Mouse (Mus musculus) stomach, postnatal 0 days (tissue): Measurements from ENCODE around the gene Magi2. TPM values are rescaled to one million over a fixed set of nuclear protein-coding genes. Genes with fewer than 3 reads are reported as not detected.

Experiments
- ATAC-seq: fragments of 200-750 bp; cut with Nextera tagmentation; 2 replicates; pipeline ENCODE4 v1.8.0; 2017; ENCODE audit not compliant: low FRiP score, low TSS enrichment
- DNase-seq: peaks from one replicate; pipeline ENCODE4 v3.0.0-alpha.2; 2016; ENCODE audit warnings: low spot score
- H3K27ac ChIP-seq: fragments of 300-500 bp; sonication (generic); replicated peaks from 2 replicates; pipeline ENCODE4 v1.5.1; 2014; ENCODE audit warnings: mild to moderate bottlenecking, control low read depth
- H3K27me3 ChIP-seq: fragments of 300-500 bp; sonication (generic); 2 replicates; pipeline ENCODE4 v1.6.1; 2014; ENCODE audit warnings: low read length; ENCODE audit not compliant: control insufficient read depth, insufficient read depth
- H3K36me3 ChIP-seq: fragments of 300-500 bp; sonication (generic); 2 replicates; pipeline ENCODE4 v1.6.1; 2014; ENCODE audit warnings: low read length, mixed read lengths; ENCODE audit not compliant: control insufficient read depth, insufficient read depth
- H3K4me1 ChIP-seq: fragments of 300-500 bp; sonication (generic); replicated peaks from 2 replicates; pipeline ENCODE4 v1.6.1; 2014; ENCODE audit warnings: antibody characterized with exemption; ENCODE audit not compliant: control insufficient read depth, insufficient read depth
- H3K4me2 ChIP-seq: fragments of 300-500 bp; sonication (generic); replicated peaks from 2 replicates; pipeline ENCODE4 v1.6.1; 2014; ENCODE audit warnings: low read depth, mild to moderate bottlenecking, control low read depth, moderate library complexity
- H3K4me3 ChIP-seq: fragments of 300-500 bp; sonication (generic); 2 replicates; pipeline ENCODE4 v1.5.1; 2014; ENCODE audit warnings: low read depth, low read length, control low read depth
- H3K9ac ChIP-seq: fragments of 300-500 bp; sonication (generic); 2 replicates; pipeline ENCODE4 v1.6.1; 2014; ENCODE audit warnings: mild to moderate bottlenecking, low read length, control low read depth, mixed read lengths
- H3K9me3 ChIP-seq: fragments of 300-500 bp; sonication (generic); 2 replicates; pipeline ENCODE4 v1.6.1; 2016; ENCODE audit warnings: low read length; ENCODE audit not compliant: control insufficient read depth
- CTCF ChIP-seq: IDR thresholded peaks from 2 replicates; pipeline ENCODE4 v1.5.1; 2016; ENCODE audit warnings: antibody characterized with exemption, low read depth, mild to moderate bottlenecking, moderate library complexity
- EP300 ChIP-seq: optimal IDR thresholded peaks from 2 replicates; pipeline ENCODE3; 2016; ENCODE audit warnings: antibody characterized with exemption
- WGBS: fragments of 180-500 bp; shearing (Covaris S2); extraction: QIAGEN DNeasy Blood & Tissue Kit; methylation state at CpG from one replicate; pipeline ENCODE4 v1.1.7; 2014; 5-methylcytosine and 5-hydroxymethylcytosine counted together
- polyA plus RNA-seq: library from polyadenylated mRNA; unstranded; fragments of >200 nt; fragmentation: Nextera tagmentation; extraction: Ambion mirVana; gene quantifications from 2 replicates; pipeline ENCODE4 v1.2.1, GENCODE M21; 2015

Magi2 gene
- polyA plus RNA-seq, 1 experiment from 2014 or later = 1.9 TPM

DNA sequence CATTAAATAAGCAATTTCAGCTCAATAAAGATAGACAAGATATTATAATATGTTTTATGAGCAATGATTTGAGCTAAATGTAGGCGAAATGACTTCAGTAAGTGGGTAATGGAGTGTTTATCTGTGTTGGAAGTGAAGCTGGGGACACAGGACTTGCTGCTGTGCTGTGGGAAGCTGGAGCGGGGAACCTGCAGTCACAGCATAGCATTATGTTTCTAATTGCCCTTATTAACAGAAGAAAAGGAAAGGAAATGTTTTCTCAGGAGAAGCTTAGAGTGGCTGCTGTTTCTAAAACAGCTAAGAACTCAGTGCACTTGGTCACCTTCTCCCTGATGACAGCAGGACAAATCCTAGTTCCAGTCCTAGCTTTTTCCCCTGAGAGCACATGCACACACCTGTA, 1098.5 kb downstream of the Magi2 start:
- no peak for DNase-seq
- Histone ChIP-seq H3K4me1 (no peaks in the 10 kb centered on the region), H3K9ac (no peak overlapping the region), H3K9me3 (no peaks in the 10 kb centered on the region), H3K4me2 (no peak overlapping the region), H3K4me3 (no peak overlapping the region), H3K27ac (no peak overlapping the region), H3K27me3 (no peaks in the 10 kb centered on the region), H3K36me3 (no peaks in the 10 kb centered on the region)
- TF ChIP-seq EP300 = no peak
- no peak for TF ChIP-seq CTCF
- ATAC-seq = no peak
- WGBS = 78% methylated on average over 2 of the region's 2 CpGs

DNA sequence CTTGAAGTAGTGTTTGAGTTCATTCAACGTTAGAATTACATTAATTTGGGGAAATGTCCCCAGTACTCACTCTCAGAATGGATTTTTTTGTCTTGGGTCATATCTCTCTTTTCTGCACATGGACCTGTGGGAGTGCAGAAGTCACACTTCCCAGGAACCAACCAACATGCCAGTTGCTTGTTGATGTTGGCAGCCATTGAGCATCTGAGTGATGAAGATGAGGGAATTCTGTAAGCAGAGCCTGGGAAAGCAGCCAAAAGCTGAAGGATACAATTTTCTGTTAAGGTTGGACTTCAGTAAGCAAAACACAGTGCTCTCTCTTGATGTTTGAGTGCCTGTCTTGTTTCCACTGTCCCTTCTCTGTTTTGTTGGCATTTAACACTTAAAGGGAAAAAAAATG, 1102.1 kb downstream of the Magi2 start:
- H3K27ac ChIP-seq = no peak overlapping the region
- H3K4me3 ChIP-seq = no peak overlapping the region
- H3K4me2 ChIP-seq = no peak overlapping the region
- H3K27me3 ChIP-seq = no peaks in the 10 kb centered on the region
- H3K36me3 ChIP-seq = no peaks in the 10 kb centered on the region
- 37% methylated on average over 1 of the region's 1 CpGs for WGBS
- DNase-seq = no peak
- no peak for TF ChIP-seq EP300
- TF ChIP-seq CTCF = no peak
- no peak overlapping the region for H3K9ac ChIP-seq
- no peaks in the 10 kb centered on the region for H3K4me1 ChIP-seq
- no peak for ATAC-seq
- H3K9me3 ChIP-seq = no peaks in the 10 kb centered on the region

GRCm38 (mm10) chr5:20330025-20330424, 1103.2 kb downstream of the Magi2 start:
- H3K27ac ChIP-seq = no peak overlapping the region
- no peaks in the 10 kb centered on the region for H3K4me1 ChIP-seq
- no peaks in the 10 kb centered on the region for H3K27me3 ChIP-seq
- H3K9me3 ChIP-seq = no peaks in the 10 kb centered on the region
- H3K4me2 ChIP-seq = no peak overlapping the region
- TF ChIP-seq EP300 (no peak), CTCF (no peak)
- no peak overlapping the region for H3K9ac ChIP-seq
- WGBS = 76% methylated on average over 3 of the region's 3 CpGs
- no peaks in the 10 kb centered on the region for H3K36me3 ChIP-seq
- no peak overlapping the region for H3K4me3 ChIP-seq
- ATAC-seq = no peak
- DNase-seq = no peak

GRCm38 (mm10) chr5:20332574-20332973, 1105.7 kb downstream of the Magi2 start:
- Histone ChIP-seq H3K9ac (no peak overlapping the region), H3K4me1 (no peaks in the 10 kb centered on the region), H3K9me3 (no peaks in the 10 kb centered on the region), H3K27ac (no peak overlapping the region), H3K4me3 (no peak overlapping the region), H3K4me2 (no peak overlapping the region), H3K27me3 (no peaks in the 10 kb centered on the region), H3K36me3 (no peaks in the 10 kb centered on the region)
- TF ChIP-seq CTCF = no peak
- TF ChIP-seq EP300 = no peak
- ATAC-seq (no peak), DNase-seq (no peak)
- 76% methylated on average over 4 of the region's 4 CpGs for WGBS

DNA sequence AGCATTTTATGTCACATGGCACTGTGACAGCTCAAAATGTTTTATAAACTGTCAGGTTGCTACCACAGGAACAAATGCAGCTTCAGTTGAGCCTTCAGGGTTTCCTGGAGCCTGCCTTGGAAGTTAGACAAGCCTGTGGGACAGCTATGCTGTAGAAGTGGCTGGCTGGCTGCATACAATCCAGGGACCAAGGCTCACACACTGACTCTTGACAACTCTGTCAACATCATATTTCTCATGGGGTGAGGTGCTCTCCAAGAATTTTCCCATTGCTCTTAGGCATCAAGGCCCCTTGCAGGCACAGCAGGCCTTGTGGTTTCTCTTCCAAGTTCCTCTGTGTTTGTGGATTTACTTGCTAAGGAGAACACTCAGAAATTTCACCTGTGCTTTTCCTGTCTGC, 1107.7 kb downstream of the Magi2 start:
- TF ChIP-seq CTCF (no peak), EP300 (no peak)
- H3K36me3 ChIP-seq = no peaks in the 10 kb centered on the region
- no peaks in the 10 kb centered on the region for H3K9me3 ChIP-seq
- no peaks in the 10 kb centered on the region for H3K27me3 ChIP-seq
- H3K4me1 ChIP-seq = no peaks in the 10 kb centered on the region
- H3K4me3 ChIP-seq = no peak overlapping the region
- no peak overlapping the region for H3K9ac ChIP-seq
- DNase-seq (no peak), ATAC-seq (no peak)
- no peak overlapping the region for H3K27ac ChIP-seq
- no peak overlapping the region for H3K4me2 ChIP-seq

DNA sequence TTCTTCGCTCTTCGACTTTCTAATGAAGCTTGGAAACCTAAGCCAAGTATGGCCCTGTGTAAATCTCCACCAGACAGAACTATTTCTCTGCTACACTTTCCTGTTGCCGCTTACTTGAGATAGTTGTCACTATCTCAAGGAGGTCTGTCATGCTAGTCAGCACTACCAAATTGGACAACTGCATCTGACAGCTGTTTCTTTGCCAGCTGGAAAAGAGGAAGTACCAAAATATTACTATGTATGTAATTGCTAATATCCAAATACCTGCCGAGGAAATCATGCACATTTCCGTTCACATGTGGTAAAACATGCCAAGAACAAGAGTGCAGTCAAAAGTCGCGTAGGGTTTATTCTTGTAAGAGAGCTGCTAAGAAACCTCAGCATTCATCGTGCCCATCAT, 1126.1 kb downstream of the Magi2 start:
- DNase-seq (no peak), ATAC-seq (no peak)
- H3K4me3 ChIP-seq = no peak overlapping the region
- no peak overlapping the region for H3K27ac ChIP-seq
- H3K4me1 ChIP-seq = no peaks in the 10 kb centered on the region
- no peak overlapping the region for H3K9ac ChIP-seq
- H3K27me3 ChIP-seq = no peaks in the 10 kb centered on the region
- TF ChIP-seq CTCF = no peak
- no peak for TF ChIP-seq EP300
- no peaks in the 10 kb centered on the region for H3K36me3 ChIP-seq
- no peaks in the 10 kb centered on the region for H3K9me3 ChIP-seq
- H3K4me2 ChIP-seq = no peak overlapping the region
- WGBS = 90% methylated on average over 8 of the region's 8 CpGs
